Mouse (Mus musculus) forelimb bud, embryonic 11.5 days (tissue): ENCODE data around the gene Tas2r143.

ENCODE experiments used
- DNase-seq: peaks from one replicate; pipeline ENCODE4 v3.0.0-alpha.2; 2012; ENCODE audit warnings: low read depth, low spot score

The Tas2r143 gene

DNA sequence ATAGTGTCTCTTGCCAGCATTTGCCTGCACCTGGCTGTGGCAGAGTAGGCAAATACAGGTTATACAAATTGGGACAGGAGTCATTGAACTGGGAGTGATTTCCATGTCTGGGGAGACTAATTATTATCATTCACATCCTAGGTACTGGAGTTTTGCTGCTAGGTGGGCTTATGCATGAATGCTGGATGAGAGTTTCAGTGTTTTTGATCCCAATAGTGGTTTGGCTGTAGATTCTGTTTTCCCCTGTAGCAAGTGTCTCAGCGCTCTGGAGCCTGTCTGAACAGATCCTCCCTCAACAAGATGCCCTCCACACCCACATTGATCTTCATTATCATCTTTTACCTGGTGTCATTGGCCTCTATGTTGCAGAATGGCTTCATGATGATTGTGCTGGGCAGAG lies at the start of gene Tas2r143:
Tas2r143 (plus strand) TSS at position 301 of the 400 bp plus-strand sequence.
- no peak for DNase-seq

DNA sequence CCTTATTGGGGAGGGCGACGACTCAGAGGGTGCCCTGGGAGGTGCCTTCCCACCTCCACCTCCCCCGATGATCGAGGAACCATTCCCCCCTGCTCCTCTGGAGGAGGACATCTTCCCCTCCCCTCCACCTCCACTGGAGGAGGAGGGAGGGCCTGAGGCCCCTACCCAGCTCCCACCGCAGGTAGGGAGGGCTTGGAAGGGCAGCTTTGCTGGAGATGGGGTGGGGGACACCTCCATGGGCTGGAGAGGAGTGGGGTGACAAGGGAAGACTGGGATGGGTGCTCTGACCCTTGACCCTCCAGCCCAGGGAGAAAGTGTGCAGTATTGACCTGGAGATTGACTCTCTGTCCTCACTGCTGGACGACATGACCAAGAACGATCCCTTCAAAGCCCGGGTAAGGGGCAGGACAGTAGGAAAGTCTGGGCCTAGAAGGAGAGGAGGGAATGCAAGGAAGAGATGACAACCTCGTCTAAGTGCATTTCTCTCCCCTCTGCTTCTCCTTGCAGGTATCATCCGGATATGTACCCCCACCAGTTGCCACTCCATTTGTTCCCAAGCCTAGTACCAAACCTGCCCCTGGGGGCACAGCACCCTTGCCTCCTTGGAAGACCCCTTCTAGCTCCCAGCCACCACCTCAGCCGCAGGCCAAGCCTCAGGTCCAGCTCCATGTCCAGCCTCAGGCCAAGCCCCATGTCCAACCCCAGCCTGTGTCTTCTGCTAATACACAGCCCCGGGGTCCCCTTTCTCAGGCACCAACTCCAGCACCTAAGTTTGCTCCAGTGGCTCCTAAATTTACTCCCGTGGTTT lies 48.9 kb upstream of the Tas2r143 start:
- no peak for DNase-seq

- no peak for DNase-seq
These were observed 48.1 kb upstream of the Tas2r143 start for GRCm38 (mm10) chr6:42351776-42352485.

- DNase-seq, result no peak
These were observed 47.6 kb upstream of the Tas2r143 start for GRCm38 (mm10) chr6:42352486-42352846.

DNA sequence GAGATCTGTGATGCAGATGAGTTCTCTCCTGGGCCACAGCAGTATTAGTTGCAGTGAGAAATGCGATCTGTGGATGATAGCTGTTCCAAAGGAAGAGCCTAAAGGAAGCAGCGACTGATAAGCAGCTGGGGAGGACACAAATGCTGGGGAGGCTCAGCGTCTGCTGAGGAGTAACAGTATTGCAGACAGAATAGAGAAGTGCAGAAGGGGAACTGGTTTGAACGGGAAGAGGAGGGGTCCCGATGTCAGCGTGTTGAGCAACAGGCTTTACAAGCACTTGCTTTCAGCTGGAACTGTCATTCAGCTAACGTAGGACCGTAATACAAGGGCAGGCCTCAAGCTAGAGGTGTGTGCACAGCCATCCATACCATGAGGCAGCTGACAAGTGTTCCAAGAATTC lies 46.9 kb upstream of the Tas2r143 start:
- DNase-seq, result no peak

DNA sequence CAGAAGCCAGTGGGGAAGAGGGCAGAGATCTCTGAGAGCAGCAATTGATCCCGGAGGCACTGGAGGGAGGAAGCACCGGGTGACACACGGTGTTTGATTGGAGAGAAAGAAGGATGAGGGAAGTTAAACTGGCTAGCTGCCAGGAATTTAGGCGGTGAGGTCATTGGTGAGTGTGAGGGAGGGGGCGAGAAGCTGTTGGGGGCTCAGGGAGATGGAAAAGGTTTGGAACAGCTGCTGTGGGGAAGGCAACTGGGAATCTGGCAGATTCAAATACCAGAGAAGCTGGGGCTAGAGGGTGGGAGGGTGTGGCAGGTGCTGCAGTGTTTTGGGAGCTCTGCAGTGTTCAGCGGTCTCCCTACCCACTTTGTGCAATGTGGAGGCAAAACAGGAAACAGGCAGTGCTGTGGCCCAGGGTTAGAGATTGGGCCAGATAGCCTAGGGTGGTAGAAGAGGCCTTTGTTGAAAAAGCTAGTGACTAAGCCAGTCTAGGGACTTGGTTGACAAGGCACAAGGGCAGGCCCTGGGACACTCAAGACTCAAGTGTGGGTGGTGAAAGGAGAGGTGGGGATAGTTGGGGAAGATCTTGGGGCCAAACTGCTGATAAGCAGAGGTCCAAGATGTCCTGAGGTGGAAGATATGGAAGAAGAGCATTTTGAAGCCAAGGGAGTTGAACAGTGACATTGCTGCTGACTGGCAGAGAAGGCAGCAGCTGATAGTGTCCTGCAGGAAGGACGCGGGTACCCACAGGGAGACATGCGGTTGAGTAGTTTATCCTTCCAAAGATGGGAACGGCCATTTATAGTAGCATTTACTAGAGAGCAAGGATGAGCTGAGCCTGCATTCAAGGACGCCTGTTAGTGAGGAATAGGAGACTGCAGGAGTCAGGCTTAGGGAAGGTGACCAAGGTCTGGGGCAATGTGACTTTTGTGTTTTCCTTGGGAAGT lies 45.7 kb upstream of the Tas2r143 start:
- DNase-seq, result no peak

- no peak for DNase-seq
These were observed 44.7 kb upstream of the Tas2r143 start for GRCm38 (mm10) chr6:42355366-42355765.

- DNase-seq, result no peak
These were observed 44.0 kb upstream of the Tas2r143 start for GRCm38 (mm10) chr6:42355794-42356600.

DNA sequence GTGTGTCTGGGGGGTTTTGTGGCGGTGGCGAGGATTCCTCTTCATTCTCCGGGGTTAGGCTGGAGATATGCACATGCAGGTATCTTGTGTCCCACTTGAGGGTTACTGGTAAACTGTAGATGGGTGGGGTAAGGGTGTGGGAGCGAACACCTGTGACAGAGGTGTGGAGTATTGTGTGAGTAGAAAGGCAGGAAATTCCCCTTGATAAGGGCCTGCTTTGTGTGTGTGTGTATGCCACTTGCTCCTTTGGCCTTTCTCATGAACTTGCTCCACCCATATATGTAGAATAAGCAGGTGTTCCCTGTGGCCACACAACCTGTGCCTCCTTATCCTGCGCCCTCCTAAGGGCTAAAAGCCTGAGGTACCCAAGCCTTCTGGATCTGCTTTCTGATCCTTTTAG lies 43.1 kb upstream of the Tas2r143 start:
- DNase-seq, result no peak

- no peak for DNase-seq
These were observed 42.1 kb upstream of the Tas2r143 start for GRCm38 (mm10) chr6:42357901-42358300.

DNA sequence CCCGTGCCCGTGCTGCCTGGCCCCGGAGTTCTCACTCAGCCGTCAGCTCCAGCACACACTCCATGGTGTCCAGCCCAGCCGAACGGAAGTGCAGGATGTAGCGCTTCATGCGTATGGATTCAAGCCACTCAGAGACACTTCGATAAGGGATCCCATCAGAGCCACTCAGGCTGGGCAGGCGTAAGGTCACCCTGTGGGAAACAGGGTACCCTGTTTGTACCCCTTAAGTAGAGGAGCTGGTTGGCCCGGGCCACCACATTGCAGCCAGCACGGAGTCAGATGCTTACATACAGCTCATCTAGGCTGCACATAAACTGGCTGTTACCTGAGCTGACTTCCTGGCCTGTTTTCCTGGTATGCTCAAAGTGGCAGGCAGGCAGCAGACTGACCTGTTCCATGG lies 41.1 kb upstream of the Tas2r143 start:
- no peak for DNase-seq

DNA sequence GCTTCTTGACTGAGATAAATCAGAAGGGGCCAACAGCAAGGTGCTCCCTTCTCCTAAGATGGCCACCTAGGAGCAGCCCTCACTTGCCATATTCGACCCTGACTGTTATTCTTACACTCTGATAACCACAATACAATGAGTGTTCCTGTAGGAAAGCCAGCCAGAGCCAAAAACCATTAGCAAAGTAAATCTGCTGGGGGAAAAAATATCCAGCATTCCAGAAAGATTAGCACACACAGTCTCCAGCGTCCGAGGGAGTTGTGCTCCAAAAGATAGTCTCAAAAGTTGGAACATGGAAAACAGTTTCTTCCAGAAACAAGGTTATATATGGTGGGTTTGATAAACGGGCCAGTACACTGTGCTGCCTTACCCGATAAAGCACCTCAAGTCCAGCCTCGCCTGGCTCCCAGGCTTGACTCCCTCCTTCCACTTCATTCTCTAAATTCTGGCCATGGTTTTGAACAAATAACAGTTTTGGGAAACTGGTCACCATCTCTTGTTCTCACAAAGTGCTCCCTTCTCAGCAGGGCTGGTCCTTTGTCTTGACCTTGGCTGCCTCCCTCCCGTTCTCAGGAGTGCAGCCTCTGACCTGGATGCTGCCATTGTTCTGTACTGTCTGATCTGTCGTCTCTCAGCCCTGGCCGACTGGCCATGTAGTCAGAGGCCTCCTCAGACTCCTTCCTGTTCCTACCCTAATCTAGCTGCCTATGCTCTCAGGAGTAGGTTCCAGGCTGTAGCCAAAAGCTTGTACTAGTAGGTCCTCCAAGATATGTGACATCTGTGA lies 40.5 kb upstream of the Tas2r143 start:
- no peak for DNase-seq

- DNase-seq, result no peak
These were observed 39.7 kb upstream of the Tas2r143 start for GRCm38 (mm10) chr6:42360231-42360840.

- no peak for DNase-seq
These were observed 38.8 kb upstream of the Tas2r143 start for GRCm38 (mm10) chr6:42361041-42361895.

- DNase-seq, result no peak
These were observed 38.0 kb upstream of the Tas2r143 start for GRCm38 (mm10) chr6:42362074-42362473.

DNA sequence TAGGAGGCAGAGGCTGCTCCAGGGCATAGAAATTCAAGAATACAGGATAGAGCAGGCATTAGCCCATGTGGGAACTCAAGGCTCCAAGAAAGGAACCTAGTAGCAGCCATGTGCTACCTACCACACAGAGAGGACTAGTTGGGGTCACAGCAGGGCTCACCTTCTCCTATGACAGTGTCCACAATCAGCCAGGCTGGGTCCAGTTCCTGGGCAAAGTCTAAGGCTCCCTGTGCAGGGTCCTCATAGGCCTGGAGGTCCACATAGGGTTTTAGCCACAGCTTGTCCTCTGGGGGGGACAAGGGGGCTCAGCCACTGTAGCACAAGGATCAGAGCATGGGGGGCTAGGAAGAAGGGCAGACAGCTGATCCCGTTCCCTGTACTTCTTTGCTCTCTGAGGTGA lies 37.5 kb upstream of the Tas2r143 start:
- DNase-seq, result no peak

GRCm38 (mm10) chr6:42362974-42363373 lies 37.1 kb upstream of the Tas2r143 start:
- no peak for DNase-seq

DNA sequence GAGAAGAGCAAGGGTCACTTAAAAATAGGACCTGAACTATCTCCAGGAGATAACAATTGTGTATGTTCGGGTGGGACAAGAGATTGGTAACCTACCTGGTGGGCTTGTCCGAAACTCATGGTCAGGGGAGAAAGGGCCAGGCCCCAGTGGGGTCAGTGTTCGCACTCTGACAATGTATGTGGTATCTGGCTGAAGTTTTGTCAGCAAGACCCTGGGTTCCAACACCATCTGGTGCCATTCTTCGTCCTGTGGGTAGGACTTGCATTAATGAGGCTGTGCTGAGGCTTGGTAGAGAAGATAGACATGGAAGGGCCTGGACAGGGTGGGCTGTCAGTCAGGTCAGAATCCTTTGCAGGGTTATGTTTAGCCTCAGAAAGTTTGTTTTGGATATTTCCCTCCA lies 36.0 kb upstream of the Tas2r143 start:
- DNase-seq, result no peak

GRCm38 (mm10) chr6:42364607-42365006 lies 35.4 kb upstream of the Tas2r143 start:
- no peak for DNase-seq
